Mouse (Mus musculus) frontal cortex, postnatal 10 days (tissue): Measurements from ENCODE around the gene Ptges.
A peak's percentile ranks its signal among the peaks of the same experiment; 100 is the strongest.
"Not testable (repeated sequence)": the region's sequence is repeated elsewhere in the genome, so short reads cannot be mapped to it uniquely, and the experiment has no call there.

Experiments
- DNase-seq, 2 experiments: peaks; one replicate each; pipeline ENCODE4 v3.0.0; 2022; ENCODE audit warnings: low spot score in 2 of 2, mixed read lengths in 1 of 2

Ptges gene

GRCm38 (mm10) chr2:30928893-30929482, 675 bp downstream of the Ptges start:
- no peak for DNase-seq

GRCm38 (mm10) chr2:30927844-30928628, 1.6 kb downstream of the Ptges start:
- DNase-seq: peak in 1 of 2 experiments; percentile 74

- DNase-seq: no peak
Observed at GRCm38 (mm10) chr2:30927151-30927781, 2.4 kb downstream of the Ptges start.

- DNase-seq: no peak
Observed at GRCm38 (mm10) chr2:30926381-30926780, 3.3 kb downstream of the Ptges start.

- no peak for DNase-seq
Observed at GRCm38 (mm10) chr2:30925181-30925580, 4.5 kb downstream of the Ptges start.

GRCm38 (mm10) chr2:30923099-30923498, 6.6 kb downstream of the Ptges start:
- no peak for DNase-seq

- no peak for DNase-seq
Observed at GRCm38 (mm10) chr2:30920216-30920615, 9.4 kb downstream of the Ptges start.

- DNase-seq: no peak
Observed at GRCm38 (mm10) chr2:30918780-30919329, 10.8 kb downstream of the Ptges start.

- no peak for DNase-seq
Observed at GRCm38 (mm10) chr2:30918126-30918525, 11.5 kb downstream of the Ptges start.

- DNase-seq: no peak
Observed at GRCm38 (mm10) chr2:30917649-30918048, 12.0 kb downstream of the Ptges start.

- not testable (repeated sequence) for DNase-seq
Observed at GRCm38 (mm10) chr2:30915933-30916332, 13.7 kb downstream of the Ptges start.

- DNase-seq: no peak
Observed at GRCm38 (mm10) chr2:30915376-30915775, 14.3 kb downstream of the Ptges start.

GRCm38 (mm10) chr2:30914836-30915235, 14.8 kb downstream of the Ptges start:
- DNase-seq: no peak

GRCm38 (mm10) chr2:30913022-30913421, 16.6 kb downstream of the Ptges start:
- no peak for DNase-seq

GRCm38 (mm10) chr2:30912291-30912773, 17.3 kb downstream of the Ptges start:
- no peak for DNase-seq

GRCm38 (mm10) chr2:30906641-30907040, 23.0 kb downstream of the Ptges start:
- no peak for DNase-seq

GRCm38 (mm10) chr2:30905906-30906305, 23.8 kb downstream of the Ptges start:
- no peak for DNase-seq

GRCm38 (mm10) chr2:30904991-30905390, 24.7 kb downstream of the Ptges start:
- DNase-seq: no peak

- no peak for DNase-seq
Observed at GRCm38 (mm10) chr2:30904231-30904630, 25.4 kb downstream of the Ptges start.

GRCm38 (mm10) chr2:30902726-30903722, 26.6 kb downstream of the Ptges start:
- DNase-seq: no peak

GRCm38 (mm10) chr2:30902256-30902655, 27.4 kb downstream of the Ptges start:
- no peak for DNase-seq
